Mouse (Mus musculus): ENCODE measurements around the gene Csnk2b. TPM values are rescaled to one million over a fixed set of nuclear protein-coding genes. Genes with fewer than 3 reads are reported as not detected.
A peak's percentile ranks its signal among the peaks of the same experiment; 100 is the strongest.

Gene Csnk2b
- polyA plus RNA-seq, 1 experiment from 2014 or later = 131 TPM

DNA sequence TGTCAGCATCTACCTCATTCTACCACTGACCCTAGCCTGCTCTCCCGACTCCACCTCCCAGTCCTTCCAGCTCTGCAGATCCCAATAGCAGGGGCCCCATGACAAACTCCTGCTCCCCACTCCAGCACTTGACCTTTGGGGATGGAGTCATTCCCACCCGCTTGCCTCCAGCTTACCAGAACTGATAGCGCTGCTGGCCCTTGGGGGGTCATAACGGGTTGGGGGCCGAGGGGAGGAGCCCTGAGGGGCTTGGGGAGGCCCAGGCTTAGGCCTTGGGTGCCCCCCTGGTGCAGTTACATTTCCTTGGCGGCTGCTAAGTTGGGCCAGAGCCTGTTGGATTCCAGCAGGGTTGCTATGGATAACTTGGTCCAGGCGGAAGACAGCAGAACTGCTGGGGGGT, 32.8 kb upstream of the Csnk2b start:
- peaks cover 96% of the 10 kb centered on the region for H3K36me3 ChIP-seq (replicated peaks; ENCODE audit: insufficient read depth, low read length)
- H3K9ac ChIP-seq (replicated peaks) = no peak overlapping the region
- no peak overlapping the region for H3K4me2 ChIP-seq (ENCODE audit: low read depth, low read length)
- no peaks in the 10 kb centered on the region for H3K27me3 ChIP-seq (ENCODE audit: insufficient read depth, low read length)
- DNase-seq (no peak), ATAC-seq (no peak)
- no peak overlapping the region for H3K27ac ChIP-seq (ENCODE audit: low read depth)
- no peak overlapping the region for H3K4me3 ChIP-seq (ENCODE audit: low read depth, low read length)
- TF ChIP-seq EP300 (IDR thresholded peaks at IDR 0.05; ENCODE audit: low read depth) (no peak), CTCF (IDR thresholded peaks at IDR 0.05; ENCODE audit: low read depth) (no peak)
- no peaks in the 10 kb centered on the region for H3K4me1 ChIP-seq (ENCODE audit: insufficient read depth)
- no peaks in the 10 kb centered on the region for H3K9me3 ChIP-seq (ENCODE audit: low read length)
- 91% methylated on average over 7 of the region's 7 CpGs for WGBS (ENCODE audit: insufficient replicate concordance)

DNA sequence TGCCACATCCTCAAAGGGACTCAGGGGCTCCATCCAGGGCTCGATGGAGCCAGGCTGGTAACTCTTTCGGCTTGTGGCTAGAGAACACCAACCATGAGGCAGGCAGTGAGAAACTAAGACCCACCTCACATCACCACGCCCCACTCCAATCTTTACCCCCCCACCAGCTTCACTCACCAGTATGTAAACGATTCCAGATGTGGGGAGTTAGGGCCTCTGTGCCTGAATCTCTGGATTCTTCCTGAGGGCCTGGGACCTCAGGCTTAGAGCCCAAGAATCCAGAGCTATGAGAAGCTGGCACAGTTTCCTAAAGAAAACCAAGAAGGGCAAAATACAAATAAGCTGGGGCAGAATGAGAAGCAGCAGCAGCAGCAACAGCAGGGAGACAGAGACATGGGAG, 32.1 kb upstream of the Csnk2b start:
- peaks cover 96% of the 10 kb centered on the region for H3K36me3 ChIP-seq (replicated peaks; ENCODE audit: insufficient read depth, low read length)
- no peak for DNase-seq
- WGBS (ENCODE audit: insufficient replicate concordance) = 82% methylated on average over 4 of the region's 4 CpGs

GRCm38 (mm10) chr17:35153077-35153476, 31.2 kb upstream of the Csnk2b start:
- H3K4me3 ChIP-seq (ENCODE audit: low read depth, low read length) = no peak overlapping the region
- no peak for ATAC-seq
- DNase-seq = no peak
- H3K9ac ChIP-seq (replicated peaks) = no peak overlapping the region
- H3K4me2 ChIP-seq (ENCODE audit: low read depth, low read length) = no peak overlapping the region
- 0 out of 2 replicates have a peak, but pooled peaks cover 2% of the 10 kb centered on the region for H3K4me1 ChIP-seq (ENCODE audit: insufficient read depth)
- H3K27ac ChIP-seq (ENCODE audit: low read depth) = no peak overlapping the region
- TF ChIP-seq EP300 (IDR thresholded peaks at IDR 0.05; ENCODE audit: low read depth) (no peak), CTCF (IDR thresholded peaks at IDR 0.05; ENCODE audit: low read depth) (no peak)
- no peaks in the 10 kb centered on the region for H3K9me3 ChIP-seq (ENCODE audit: low read length)
- no peaks in the 10 kb centered on the region for H3K27me3 ChIP-seq (ENCODE audit: insufficient read depth, low read length)
- WGBS (ENCODE audit: insufficient replicate concordance) = 91% methylated on average over 9 of the region's 9 CpGs
- H3K36me3 ChIP-seq (replicated peaks; ENCODE audit: insufficient read depth, low read length) = peaks cover 94% of the 10 kb centered on the region

More for the DNA sequence above, 32.1 kb upstream of the Csnk2b start:
- Histone ChIP-seq H3K4me3 (ENCODE audit: low read depth, low read length) (no peak overlapping the region), H3K9ac (replicated peaks) (no peak overlapping the region), H3K4me2 (ENCODE audit: low read depth, low read length) (no peak overlapping the region), H3K27ac (ENCODE audit: low read depth) (no peak overlapping the region), H3K4me1 (ENCODE audit: insufficient read depth) (0 out of 2 replicates have a peak, but pooled peaks cover 2% of the 10 kb centered on the region), H3K27me3 (ENCODE audit: insufficient read depth, low read length) (no peaks in the 10 kb centered on the region), H3K9me3 (ENCODE audit: low read length) (no peaks in the 10 kb centered on the region)
- TF ChIP-seq EP300 (IDR thresholded peaks at IDR 0.05; ENCODE audit: low read depth) (no peak), CTCF (IDR thresholded peaks at IDR 0.05; ENCODE audit: low read depth) (no peak)
- ATAC-seq = no peak

DNA sequence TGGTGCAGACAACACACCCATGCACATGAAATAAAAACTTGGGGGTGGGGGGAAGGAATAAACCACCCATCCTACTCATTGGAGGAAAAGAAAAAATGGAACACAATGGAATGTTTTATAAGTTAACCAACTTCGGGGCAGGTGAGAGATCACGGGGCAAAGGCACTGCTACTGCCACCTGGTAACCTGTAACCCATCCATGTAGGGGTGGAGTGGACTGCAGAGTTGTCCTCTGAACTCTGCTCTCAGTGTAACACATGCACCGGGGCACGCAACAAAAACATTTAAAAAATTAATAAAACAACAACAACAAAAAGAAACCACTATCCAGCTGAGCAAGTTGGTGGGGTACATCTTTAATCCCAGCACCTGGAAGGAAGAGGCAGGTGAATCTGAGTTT, 30.3 kb upstream of the Csnk2b start:
- H3K4me3 ChIP-seq (ENCODE audit: low read depth, low read length) = no peak overlapping the region
- H3K36me3 ChIP-seq (replicated peaks; ENCODE audit: insufficient read depth, low read length) = peaks cover 90% of the 10 kb centered on the region
- H3K9ac ChIP-seq (replicated peaks) = no peak overlapping the region
- DNase-seq = no peak
- TF ChIP-seq CTCF (IDR thresholded peaks at IDR 0.05; ENCODE audit: low read depth) (no peak), EP300 (IDR thresholded peaks at IDR 0.05; ENCODE audit: low read depth) (no peak)
- H3K9me3 ChIP-seq (ENCODE audit: low read length) = no peaks in the 10 kb centered on the region
- 0 out of 2 replicates have a peak, but pooled peaks cover 2% of the 10 kb centered on the region for H3K4me1 ChIP-seq (ENCODE audit: insufficient read depth)
- WGBS (ENCODE audit: insufficient replicate concordance) = 90% methylated on average over 4 of the region's 4 CpGs
- no peak overlapping the region for H3K27ac ChIP-seq (ENCODE audit: low read depth)
- H3K27me3 ChIP-seq (ENCODE audit: insufficient read depth, low read length) = no peaks in the 10 kb centered on the region
- no peak for ATAC-seq
- no peak overlapping the region for H3K4me2 ChIP-seq (ENCODE audit: low read depth, low read length)

DNA sequence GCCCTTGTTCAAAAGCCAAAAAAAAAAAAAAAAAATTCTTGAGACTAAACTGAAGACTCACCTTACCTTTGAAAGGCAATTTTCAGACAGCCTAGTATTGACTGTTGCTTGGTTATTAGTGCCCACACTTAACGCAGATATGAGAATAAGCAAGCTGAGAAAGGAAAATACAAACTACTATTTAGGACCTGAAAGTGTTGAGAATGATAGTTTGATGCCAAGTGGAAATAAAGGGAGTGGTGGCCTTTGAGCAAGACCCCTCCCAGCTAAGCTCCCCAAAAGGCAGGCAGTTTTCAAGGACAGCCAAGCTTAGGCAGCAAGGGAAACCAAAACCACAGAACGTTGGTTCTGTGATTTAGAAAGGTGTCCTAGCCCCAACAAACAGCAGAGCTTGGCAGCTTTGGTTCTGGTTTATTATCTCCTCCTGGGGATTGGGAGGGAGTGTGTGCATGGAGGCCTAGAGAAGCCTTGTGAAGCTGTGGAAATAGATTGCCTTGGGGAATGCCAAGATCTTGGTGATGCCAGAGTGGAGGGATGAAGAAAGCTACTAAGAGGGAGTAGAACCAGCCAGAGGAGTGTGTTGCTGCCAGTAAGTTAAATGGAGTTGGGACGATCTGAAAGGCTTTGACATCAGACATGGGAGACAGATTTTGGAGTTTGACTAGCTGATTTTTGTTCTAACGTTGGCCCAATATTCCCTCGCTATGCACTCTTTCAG, 26.2 kb upstream of the Csnk2b start:
- Histone ChIP-seq H3K4me3 (ENCODE audit: low read depth, low read length) (no peak overlapping the region), H3K4me2 (ENCODE audit: low read depth, low read length) (no peak overlapping the region), H3K27me3 (ENCODE audit: insufficient read depth, low read length) (no peaks in the 10 kb centered on the region), H3K9ac (replicated peaks) (no peak overlapping the region), H3K27ac (ENCODE audit: low read depth) (no peak overlapping the region), H3K9me3 (ENCODE audit: low read length) (no peaks in the 10 kb centered on the region), H3K36me3 (replicated peaks; ENCODE audit: insufficient read depth, low read length) (peaks cover 90% of the 10 kb centered on the region), H3K4me1 (ENCODE audit: insufficient read depth) (0 out of 2 replicates have a peak, but pooled peaks cover 2% of the 10 kb centered on the region)
- 0 out of 2 replicates have a peak, but pooled peaks have one; percentile 4 for ATAC-seq
- DNase-seq = no peak
- TF ChIP-seq EP300 (IDR thresholded peaks at IDR 0.05; ENCODE audit: low read depth) (no peak), CTCF (IDR thresholded peaks at IDR 0.05; ENCODE audit: low read depth) (no peak)
- WGBS (ENCODE audit: insufficient replicate concordance) = 63% methylated on average over 5 of the region's 5 CpGs

DNA sequence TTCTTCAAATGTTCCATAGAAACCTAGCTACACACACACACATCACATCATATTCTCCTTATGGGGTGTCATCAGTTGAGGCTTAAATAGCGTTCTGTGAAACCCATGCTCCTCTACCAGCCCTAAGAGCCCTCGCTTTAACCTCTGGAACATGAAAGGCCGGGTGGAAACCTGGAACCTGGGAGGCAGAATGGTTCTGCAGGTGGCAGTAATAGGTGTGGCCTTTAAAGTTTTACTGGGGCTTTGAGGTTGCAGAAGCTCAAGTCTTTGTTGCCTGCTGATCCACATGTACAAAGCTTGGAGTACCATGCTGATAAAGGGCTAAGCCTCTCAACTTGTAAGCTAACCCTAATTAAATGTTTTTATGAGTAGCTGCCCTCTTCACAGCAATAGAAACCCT, 25.5 kb upstream of the Csnk2b start:
- no peak for TF ChIP-seq EP300 (IDR thresholded peaks at IDR 0.05; ENCODE audit: low read depth)
- TF ChIP-seq CTCF (IDR thresholded peaks at IDR 0.05; ENCODE audit: low read depth) = no peak
- DNase-seq (no peak), ATAC-seq (no peak)
- H3K4me1 ChIP-seq (ENCODE audit: insufficient read depth) = 0 out of 2 replicates have a peak, but pooled peaks cover 2% of the 10 kb centered on the region
- 63% methylated on average over 3 of the region's 3 CpGs for WGBS (ENCODE audit: insufficient replicate concordance)
- no peaks in the 10 kb centered on the region for H3K9me3 ChIP-seq (ENCODE audit: low read length)
- H3K36me3 ChIP-seq (replicated peaks; ENCODE audit: insufficient read depth, low read length) = peaks cover 90% of the 10 kb centered on the region
- H3K27ac ChIP-seq (ENCODE audit: low read depth) = no peak overlapping the region
- H3K4me3 ChIP-seq (ENCODE audit: low read depth, low read length) = no peak overlapping the region
- H3K27me3 ChIP-seq (ENCODE audit: insufficient read depth, low read length) = no peaks in the 10 kb centered on the region
- H3K4me2 ChIP-seq (ENCODE audit: low read depth, low read length) = no peak overlapping the region
- H3K9ac ChIP-seq (replicated peaks) = no peak overlapping the region

Data from liver, postnatal 0 days (tissue).